Mouse (Mus musculus) cerebellum, postnatal 36 days (tissue): Measurements from ENCODE around the gene Gm7257.

Experiments
- DNase-seq, 2 experiments: peaks; one replicate each; pipeline ENCODE4 v3.0.0; 2021 to 2022; ENCODE audit warnings: mixed read lengths in 2 of 2

Gene Gm7257

DNA sequence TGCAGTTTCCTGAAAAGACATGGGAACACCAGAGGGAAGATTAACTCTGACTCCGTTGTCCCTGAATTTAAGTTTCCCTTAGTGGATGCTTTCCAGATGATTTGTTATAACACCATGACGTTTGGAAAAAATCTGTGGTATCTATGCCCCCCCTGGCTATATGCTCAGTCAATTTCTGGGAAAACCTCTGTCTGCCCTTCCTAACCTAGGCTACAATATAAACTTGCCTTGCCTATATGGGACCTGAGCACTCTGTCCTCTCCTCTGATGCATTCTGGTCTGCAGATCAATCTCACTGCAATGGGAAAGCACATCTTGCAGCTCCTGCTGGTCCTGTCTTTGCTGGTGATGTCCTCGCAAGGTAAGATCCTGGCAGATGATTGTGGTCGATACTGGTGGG lies at the start of gene Gm7257:
Gene Gm7257, plus strand, starts transcription at position 301 of the 400 bp plus-strand sequence.
- DNase-seq, result no peak

DNA sequence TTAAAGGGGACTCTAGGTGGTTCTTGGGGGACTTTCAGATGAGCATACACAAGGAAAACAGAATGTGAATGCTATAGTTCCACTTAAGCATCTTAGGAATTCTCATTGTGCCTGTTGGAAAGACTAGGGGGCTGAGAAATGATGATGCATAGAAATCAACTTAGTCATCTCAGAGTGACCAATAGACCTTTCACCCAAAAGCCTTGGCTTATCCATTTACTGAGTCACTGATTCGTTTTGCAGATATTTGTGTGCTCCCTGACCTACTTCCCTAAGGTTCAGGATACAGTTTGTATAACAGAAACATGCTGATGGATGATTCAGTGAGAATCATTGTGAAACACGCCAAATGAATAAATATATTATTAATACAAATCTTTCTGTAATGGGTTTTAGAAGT lies 28.7 kb upstream of the Gm7257 start:
- no peak for DNase-seq

DNA sequence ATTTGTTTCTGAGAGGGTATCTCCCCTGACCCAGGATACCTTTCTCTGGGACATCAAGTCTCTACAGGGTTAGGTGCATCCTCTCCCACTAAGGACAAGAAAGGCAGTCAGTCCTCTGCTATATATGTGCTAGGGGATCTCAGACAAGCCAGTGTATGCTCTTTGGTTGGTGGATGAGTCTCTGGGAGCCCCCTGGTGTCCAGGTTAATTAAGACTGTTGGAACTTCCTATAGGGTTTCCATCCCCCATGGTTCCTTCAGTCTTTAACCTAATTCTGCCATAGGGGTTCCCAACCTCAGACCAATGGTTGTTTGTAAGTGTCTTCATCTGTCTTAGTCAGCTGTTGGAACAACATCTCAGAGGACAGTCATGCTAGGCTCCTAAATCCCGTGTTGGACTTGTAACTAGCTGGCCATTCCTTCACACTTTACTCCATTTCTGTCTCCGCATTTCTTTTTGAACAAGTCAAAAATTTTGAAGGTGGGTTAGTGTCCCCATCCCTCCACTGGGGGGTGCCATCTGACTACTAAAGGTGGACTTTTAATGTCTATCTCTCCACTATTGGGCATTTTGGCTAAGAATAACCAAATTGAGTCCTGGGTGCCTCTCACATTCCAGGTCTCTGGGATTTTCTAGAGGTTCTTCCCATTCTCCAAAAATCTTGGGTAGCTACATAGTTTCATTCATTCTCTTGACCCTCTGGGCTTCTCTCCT lies 3.5 kb downstream of the Gm7257 start:
- no peak for DNase-seq

DNA sequence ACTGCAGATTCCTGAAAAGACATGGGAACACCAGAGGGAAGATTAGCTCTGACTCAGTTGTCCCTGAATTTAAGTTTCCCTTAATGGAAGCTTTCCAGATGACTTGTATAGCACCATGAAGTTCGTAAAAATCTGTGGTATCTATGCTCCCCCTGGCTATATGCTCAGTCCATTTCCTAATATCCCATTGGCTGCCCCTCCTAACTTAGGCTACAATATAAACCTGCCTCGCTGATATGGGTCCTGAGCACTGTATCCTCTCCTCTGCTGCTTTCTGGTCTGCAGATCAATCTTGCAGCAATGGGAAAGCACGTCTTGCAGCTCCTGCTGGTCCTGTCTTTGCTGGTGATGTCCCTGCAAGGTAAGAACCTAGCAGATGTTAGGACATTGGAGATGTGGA lies 43.7 kb downstream of the Gm7257 start, which contains the start of gene Gm9513:
Gene Gm9513, plus strand, starts transcription at position 301 of the 400 bp plus-strand sequence.
- no peak for DNase-seq
